Mouse (Mus musculus) heart, embryonic 16.5 days (tissue): Measurements from ENCODE around the gene Anxa4. TPM values are rescaled to one million over a fixed set of nuclear protein-coding genes. Genes with fewer than 3 reads are reported as not detected.
A peak's percentile ranks its signal among the peaks of the same experiment; 100 is the strongest.

Source experiments
- ATAC-seq: fragments of 200-750 bp; cut with Nextera tagmentation; replicated peaks from 2 replicates; pipeline ENCODE4 v1.8.0; 2017; ENCODE audit warnings: moderate number of reproducible peaks; ENCODE audit not compliant: insufficient read depth, low FRiP score; ENCODE audit errors: extremely low read depth
- H3K27ac ChIP-seq: fragments of 300-500 bp; sonication (generic); 2 replicates; pipeline ENCODE4 v1.5.1; 2014; ENCODE audit warnings: mild to moderate bottlenecking, low read length, control low read depth, moderate library complexity
- H3K27me3 ChIP-seq: fragments of 300-500 bp; sonication (generic); 2 replicates; pipeline ENCODE4 v1.6.1; 2014; ENCODE audit warnings: low read length, mixed read lengths; ENCODE audit not compliant: control insufficient read depth, insufficient read depth
- H3K36me3 ChIP-seq: fragments of 300-500 bp; sonication (generic); 2 replicates; pipeline ENCODE4 v1.6.1; 2014; ENCODE audit not compliant: control insufficient read depth, insufficient read depth
- H3K4me1 ChIP-seq: fragments of 300-500 bp; sonication (generic); 2 replicates; pipeline ENCODE4 v1.6.1; 2014; ENCODE audit warnings: low read length, mixed read lengths; ENCODE audit not compliant: control insufficient read depth, insufficient read depth
- H3K4me2 ChIP-seq: fragments of 300-500 bp; sonication (generic); 2 replicates; pipeline ENCODE4 v1.6.1; 2014; ENCODE audit warnings: low read depth, mild to moderate bottlenecking, control low read depth, low read length
- H3K4me3 ChIP-seq: fragments of 300-500 bp; sonication (generic); 2 replicates; pipeline ENCODE4 v1.5.1; 2014; ENCODE audit warnings: mild to moderate bottlenecking, control low read depth, low read length
- H3K9ac ChIP-seq: fragments of 300-500 bp; sonication (generic); 2 replicates; pipeline ENCODE4 v1.6.1; 2014; ENCODE audit warnings: low read length, control low read depth
- H3K9me3 ChIP-seq: fragments of 300-500 bp; sonication (generic); replicated peaks from 2 replicates; pipeline ENCODE4 v1.6.1; 2016; ENCODE audit warnings: low read length; ENCODE audit not compliant: control insufficient read depth
- WGBS: fragments of 180-500 bp; shearing (Covaris S2); extraction: QIAGEN DNeasy Blood & Tissue Kit; methylation state at CpG from one replicate; pipeline ENCODE4 v1.1.7; 2014; 5-methylcytosine and 5-hydroxymethylcytosine counted together
- polyA plus RNA-seq: library from polyadenylated mRNA; unstranded; fragments of >200 nt; fragmentation: Nextera tagmentation; extraction: Ambion mirVana; gene quantifications from 2 replicates; pipeline ENCODE4 v1.2.1, GENCODE M21; 2015

Gene Anxa4
- polyA plus RNA-seq, 1 experiment from 2014 or later = 32.7 TPM

DNA sequence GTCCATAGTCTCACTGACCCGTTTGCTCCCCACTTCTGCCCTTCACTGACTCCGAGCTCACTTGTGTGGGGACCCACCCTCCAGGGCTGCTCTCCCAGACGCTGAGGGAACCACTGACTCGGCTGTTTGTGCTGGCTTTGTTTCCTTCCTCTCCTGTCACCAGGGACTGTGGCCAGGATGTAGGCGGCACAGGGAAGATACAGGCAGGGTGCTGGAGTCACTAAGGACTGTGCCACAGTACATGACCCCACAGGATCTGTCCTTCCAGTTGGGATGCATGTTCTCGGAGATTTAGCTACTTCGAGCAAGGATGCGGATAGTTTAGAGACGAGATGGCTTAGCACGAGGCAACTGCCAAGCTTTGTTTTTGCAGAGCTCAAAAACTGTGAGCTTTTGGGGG lies 30.4 kb upstream of the Anxa4 start:
- H3K4me3 ChIP-seq = no peak overlapping the region
- no peaks in the 10 kb centered on the region for H3K9me3 ChIP-seq
- WGBS = 37% methylated on average over 10 of the region's 10 CpGs
- no peaks in the 10 kb centered on the region for H3K36me3 ChIP-seq
- peaks cover 16% of the 10 kb centered on the region for H3K4me1 ChIP-seq
- peak overlapping the region; percentile 22; the same call in 1 of the 2 replicates for H3K4me2 ChIP-seq
- no peak overlapping the region for H3K27ac ChIP-seq
- no peaks in the 10 kb centered on the region for H3K27me3 ChIP-seq
- peak; percentile 50 for ATAC-seq
- H3K9ac ChIP-seq = no peak overlapping the region

- peak overlapping the region; percentile 69 for H3K4me2 ChIP-seq
- H3K27me3 ChIP-seq = no peaks in the 10 kb centered on the region
- H3K4me3 ChIP-seq = peak overlapping the region; percentile 46
- ATAC-seq = no peak
- H3K27ac ChIP-seq = no peak overlapping the region
- no peaks in the 10 kb centered on the region for H3K9me3 ChIP-seq
- H3K9ac ChIP-seq = no peak overlapping the region
- 32% methylated on average over 9 of the region's 9 CpGs for WGBS
- no peaks in the 10 kb centered on the region for H3K36me3 ChIP-seq
- peaks cover 16% of the 10 kb centered on the region for H3K4me1 ChIP-seq
Observed at GRCm38 (mm10) chr6:86823051-86823431, 29.7 kb upstream of the Anxa4 start.

- H3K27me3 ChIP-seq = no peaks in the 10 kb centered on the region
- 4% methylated on average over 19 of the region's 19 CpGs for WGBS
- no peaks in the 10 kb centered on the region for H3K36me3 ChIP-seq
- peak; percentile 39 for ATAC-seq
- no peaks in the 10 kb centered on the region for H3K9me3 ChIP-seq
- peak overlapping the region; percentile 68 for H3K9ac ChIP-seq
- H3K27ac ChIP-seq = peak overlapping the region; percentile 26; the same call in 1 of the 2 replicates
- H3K4me2 ChIP-seq = peak overlapping the region; percentile 69
- H3K4me3 ChIP-seq = peak overlapping the region; percentile 46
- peaks cover 16% of the 10 kb centered on the region for H3K4me1 ChIP-seq
Observed at GRCm38 (mm10) chr6:86822285-86823050, 29.1 kb upstream of the Anxa4 start.

GRCm38 (mm10) chr6:86820690-86821089 lies 27.3 kb upstream of the Anxa4 start:
- Histone ChIP-seq H3K27me3 (no peaks in the 10 kb centered on the region), H3K4me2 (no peak overlapping the region), H3K27ac (no peak overlapping the region), H3K4me1 (peaks cover 24% of the 10 kb centered on the region), H3K36me3 (no peaks in the 10 kb centered on the region), H3K9me3 (no peaks in the 10 kb centered on the region), H3K9ac (no peak overlapping the region), H3K4me3 (no peak overlapping the region)
- ATAC-seq = no peak
- 60% methylated on average over 7 of the region's 7 CpGs for WGBS

- H3K4me1 ChIP-seq = peaks cover 29% of the 10 kb centered on the region
- H3K9me3 ChIP-seq = no peaks in the 10 kb centered on the region
- no peaks in the 10 kb centered on the region for H3K27me3 ChIP-seq
- no peak for ATAC-seq
- no peak overlapping the region for H3K9ac ChIP-seq
- WGBS = 79% methylated on average over 5 of the region's 5 CpGs
- no peaks in the 10 kb centered on the region for H3K36me3 ChIP-seq
- no peak overlapping the region for H3K27ac ChIP-seq
- no peak overlapping the region for H3K4me2 ChIP-seq
- H3K4me3 ChIP-seq = no peak overlapping the region
Observed at GRCm38 (mm10) chr6:86819926-86820325, 26.5 kb upstream of the Anxa4 start.

DNA sequence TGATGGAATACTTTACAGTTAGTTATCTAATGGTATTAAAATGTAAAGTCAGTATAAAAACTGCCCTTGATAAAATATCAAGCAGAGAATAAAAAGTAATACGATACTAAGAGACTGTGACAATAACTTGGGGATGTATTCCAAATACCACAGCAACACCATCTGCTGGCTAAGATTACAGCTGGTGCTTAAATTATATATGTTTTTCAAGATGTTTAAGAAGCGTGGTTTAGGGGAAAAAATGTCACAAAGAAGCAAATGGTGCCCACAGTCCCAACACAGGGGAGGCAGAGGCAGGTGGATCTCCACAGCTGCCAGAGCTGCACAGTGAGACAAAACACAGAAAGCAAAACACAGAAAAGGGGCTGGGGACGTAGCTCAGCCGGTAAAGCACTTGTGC lies 25.5 kb upstream of the Anxa4 start:
- no peak overlapping the region for H3K27ac ChIP-seq
- no peaks in the 10 kb centered on the region for H3K9me3 ChIP-seq
- no peak overlapping the region for H3K4me2 ChIP-seq
- H3K27me3 ChIP-seq = no peaks in the 10 kb centered on the region
- H3K4me3 ChIP-seq = no peak overlapping the region
- peaks cover 29% of the 10 kb centered on the region for H3K4me1 ChIP-seq
- 63% methylated on average over 4 of the region's 4 CpGs for WGBS
- ATAC-seq = no peak
- no peak overlapping the region for H3K9ac ChIP-seq
- H3K36me3 ChIP-seq = no peaks in the 10 kb centered on the region

GRCm38 (mm10) chr6:86816586-86816985 lies 23.2 kb upstream of the Anxa4 start:
- Histone ChIP-seq H3K9ac (no peak overlapping the region), H3K27me3 (no peaks in the 10 kb centered on the region), H3K27ac (peak overlapping the region; percentile 46; the same call in 1 of the 2 replicates), H3K4me2 (no peak overlapping the region), H3K36me3 (no peaks in the 10 kb centered on the region), H3K4me1 (peaks cover 13% of the 10 kb centered on the region), H3K4me3 (no peak overlapping the region), H3K9me3 (no peaks in the 10 kb centered on the region)
- ATAC-seq = 0 out of 2 replicates have a peak, but pooled peaks have one; percentile 52
- WGBS = 11% methylated on average over 8 of the region's 8 CpGs

DNA sequence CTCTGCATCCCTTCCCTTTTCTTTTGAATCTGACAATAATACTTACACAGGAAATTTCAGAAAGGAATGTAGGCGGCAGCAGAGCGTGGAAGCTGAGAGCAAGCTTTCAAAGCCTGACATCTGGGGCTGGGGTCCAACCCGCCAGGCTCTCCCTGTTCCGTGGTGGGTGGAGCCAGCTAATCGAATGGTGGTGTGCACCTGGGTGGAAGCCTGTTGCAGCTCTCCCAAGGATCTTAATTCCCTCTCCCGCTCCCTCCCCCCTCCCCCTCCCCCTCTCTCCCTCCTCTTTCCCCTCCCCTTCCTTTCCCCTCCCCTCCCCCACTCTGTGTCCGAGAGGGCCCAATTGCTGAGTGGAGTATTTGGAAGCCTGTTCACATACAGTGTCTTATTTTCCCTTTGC lies 22.1 kb upstream of the Anxa4 start:
- H3K4me3 ChIP-seq = no peak overlapping the region
- no peak overlapping the region for H3K27ac ChIP-seq
- no peak for ATAC-seq

GRCm38 (mm10) chr6:86814926-86815325 lies 21.5 kb upstream of the Anxa4 start:
- no peak overlapping the region; the same call in 1 of the 2 replicates for H3K4me2 ChIP-seq
- H3K9me3 ChIP-seq = no peaks in the 10 kb centered on the region

More for the DNA sequence above, 22.1 kb upstream of the Anxa4 start:
- no peak overlapping the region for H3K9ac ChIP-seq
- H3K4me2 ChIP-seq = peak overlapping the region; percentile 36; the same call in 1 of the 2 replicates
- no peaks in the 10 kb centered on the region for H3K36me3 ChIP-seq
- H3K27me3 ChIP-seq = no peaks in the 10 kb centered on the region
- 25% methylated on average over 7 of the region's 7 CpGs for WGBS
- peaks cover 13% of the 10 kb centered on the region for H3K4me1 ChIP-seq
- no peaks in the 10 kb centered on the region for H3K9me3 ChIP-seq

More at GRCm38 (mm10) chr6:86814926-86815325, 21.5 kb upstream of the Anxa4 start:
- ATAC-seq = no peak
- no peak overlapping the region for H3K9ac ChIP-seq
- no peak overlapping the region for H3K27ac ChIP-seq
- H3K4me1 ChIP-seq = peaks cover 13% of the 10 kb centered on the region
- no peak overlapping the region for H3K4me3 ChIP-seq
- WGBS = 67% methylated on average over 3 of the region's 3 CpGs
- H3K36me3 ChIP-seq = no peaks in the 10 kb centered on the region
- no peaks in the 10 kb centered on the region for H3K27me3 ChIP-seq
